Mouse (Mus musculus): ENCODE data around the gene Fam171a1. TPM values are rescaled to one million over a fixed set of nuclear protein-coding genes. Genes with fewer than 3 reads are reported as not detected.

Gene Fam171a1
- total and polyA plus RNA-seq, 3 experiments, result 0.11 TPM; not detected in 2

GRCm38 (mm10) chr2:3239255-3239654, 125.2 kb downstream of the Fam171a1 start:
- no peak for DNase-seq (ENCODE audit: low spot score)

GRCm38 (mm10) chr2:3244251-3244650, 130.2 kb downstream of the Fam171a1 start:
- DNase-seq (ENCODE audit: low spot score) (no peak), ATAC-seq (ENCODE audit: extremely low read depth, insufficient number of reproducible peaks, low FRiP score, poor library complexity, severe bottlenecking) (no peak)
- Histone ChIP-seq H3K4me3 (ENCODE audit: low read depth, low read length) (no peak overlapping the region), H3K4me1 (ENCODE audit: insufficient read depth, low read depth, low read length) (no peaks in the 10 kb centered on the region), H3K36me3 (replicated peaks) (no peaks in the 10 kb centered on the region), H3K9me3 (replicated peaks) (no peaks in the 10 kb centered on the region), H3K27me3 (ENCODE audit: insufficient read depth, low read length) (no peaks in the 10 kb centered on the region)
- TF ChIP-seq CTCF (IDR thresholded peaks at IDR 0.05; ENCODE audit: low read depth, low read length), result no peak
- TF ChIP-seq POLR2AphosphoS5 (IDR thresholded peaks at IDR 0.05; ENCODE audit: insufficient replicate concordance, low read depth, low read length), result no peak
- TF ChIP-seq TAL1 (conservative IDR thresholded peaks at IDR 0.05; ENCODE audit: low read depth, low read length), result no peak
- TF ChIP-seq GATA1 (IDR thresholded peaks at IDR 0.05; ENCODE audit: borderline replicate concordance, low read length), result no peak
- TF ChIP-seq GATA2 (IDR thresholded peaks at IDR 0.05; ENCODE audit: borderline replicate concordance, low read depth, low read length), result no peak

More at GRCm38 (mm10) chr2:3239255-3239654, 125.2 kb downstream of the Fam171a1 start:
- H3K9me3 ChIP-seq (replicated peaks), result no peaks in the 10 kb centered on the region
- no peaks in the 10 kb centered on the region for H3K27me3 ChIP-seq (ENCODE audit: insufficient read depth, low read length)
- TF ChIP-seq CTCF (IDR thresholded peaks at IDR 0.05; ENCODE audit: low read depth, low read length), result no peak
- no peak for TF ChIP-seq GATA1 (IDR thresholded peaks at IDR 0.05; ENCODE audit: borderline replicate concordance, low read length)
- no peak for TF ChIP-seq TAL1 (conservative IDR thresholded peaks at IDR 0.05; ENCODE audit: low read depth, low read length)
- no peak for TF ChIP-seq POLR2AphosphoS5 (IDR thresholded peaks at IDR 0.05; ENCODE audit: insufficient replicate concordance, low read depth, low read length)
- no peak for TF ChIP-seq GATA2 (IDR thresholded peaks at IDR 0.05; ENCODE audit: borderline replicate concordance, low read depth, low read length)
- no peak for ATAC-seq (ENCODE audit: extremely low read depth, insufficient number of reproducible peaks, low FRiP score, poor library complexity, severe bottlenecking)
- H3K4me1 ChIP-seq (ENCODE audit: insufficient read depth, low read depth, low read length), result no peaks in the 10 kb centered on the region
- H3K36me3 ChIP-seq (replicated peaks), result no peaks in the 10 kb centered on the region
- no peak overlapping the region for H3K4me3 ChIP-seq (ENCODE audit: low read depth, low read length)

- Histone ChIP-seq H3K27me3 (ENCODE audit: insufficient read depth, low read length) (no peaks in the 10 kb centered on the region), H3K9me3 (replicated peaks) (no peaks in the 10 kb centered on the region), H3K4me1 (ENCODE audit: insufficient read depth, low read depth, low read length) (no peaks in the 10 kb centered on the region), H3K36me3 (replicated peaks) (no peaks in the 10 kb centered on the region), H3K4me3 (ENCODE audit: low read depth, low read length) (no peak overlapping the region)
- ATAC-seq (ENCODE audit: extremely low read depth, insufficient number of reproducible peaks, low FRiP score, poor library complexity, severe bottlenecking) (no peak), DNase-seq (ENCODE audit: low spot score) (no peak)
- TF ChIP-seq TAL1 (conservative IDR thresholded peaks at IDR 0.05; ENCODE audit: low read depth, low read length), result no peak
- no peak for TF ChIP-seq GATA2 (IDR thresholded peaks at IDR 0.05; ENCODE audit: borderline replicate concordance, low read depth, low read length)
- TF ChIP-seq GATA1 (IDR thresholded peaks at IDR 0.05; ENCODE audit: borderline replicate concordance, low read length), result no peak
- TF ChIP-seq CTCF (IDR thresholded peaks at IDR 0.05; ENCODE audit: low read depth, low read length), result no peak
- no peak for TF ChIP-seq POLR2AphosphoS5 (IDR thresholded peaks at IDR 0.05; ENCODE audit: insufficient replicate concordance, low read depth, low read length)
These were observed 137.3 kb downstream of the Fam171a1 start for GRCm38 (mm10) chr2:3251309-3251708.

- Histone ChIP-seq H3K27me3 (ENCODE audit: insufficient read depth, low read length) (no peaks in the 10 kb centered on the region; the same call in 1 of the 2 replicates), H3K9me3 (replicated peaks) (no peaks in the 10 kb centered on the region), H3K4me3 (ENCODE audit: low read depth, low read length) (no peak overlapping the region), H3K4me1 (ENCODE audit: insufficient read depth, low read depth, low read length) (no peaks in the 10 kb centered on the region), H3K36me3 (replicated peaks) (no peaks in the 10 kb centered on the region)
- no peak for ATAC-seq (ENCODE audit: extremely low read depth, insufficient number of reproducible peaks, low FRiP score, poor library complexity, severe bottlenecking)
- no peak for DNase-seq (ENCODE audit: low spot score)
- TF ChIP-seq CTCF (IDR thresholded peaks at IDR 0.05; ENCODE audit: low read depth, low read length), result no peak
- no peak for TF ChIP-seq GATA2 (IDR thresholded peaks at IDR 0.05; ENCODE audit: borderline replicate concordance, low read depth, low read length)
- TF ChIP-seq GATA1 (IDR thresholded peaks at IDR 0.05; ENCODE audit: borderline replicate concordance, low read length), result no peak
- TF ChIP-seq POLR2AphosphoS5 (IDR thresholded peaks at IDR 0.05; ENCODE audit: insufficient replicate concordance, low read depth, low read length), result no peak
- TF ChIP-seq TAL1 (conservative IDR thresholded peaks at IDR 0.05; ENCODE audit: low read depth, low read length), result no peak
These were observed 152.4 kb downstream of the Fam171a1 start for GRCm38 (mm10) chr2:3266466-3266865.

- TF ChIP-seq CTCF (IDR thresholded peaks at IDR 0.05; ENCODE audit: low read depth, low read length) (no peak), TAL1 (conservative IDR thresholded peaks at IDR 0.05; ENCODE audit: low read depth, low read length) (no peak), POLR2AphosphoS5 (IDR thresholded peaks at IDR 0.05; ENCODE audit: insufficient replicate concordance, low read depth, low read length) (no peak), GATA2 (IDR thresholded peaks at IDR 0.05; ENCODE audit: borderline replicate concordance, low read depth, low read length) (no peak), GATA1 (IDR thresholded peaks at IDR 0.05; ENCODE audit: borderline replicate concordance, low read length) (no peak)
- H3K27me3 ChIP-seq (ENCODE audit: insufficient read depth, low read length), result no peaks in the 10 kb centered on the region; the same call in 1 of the 2 replicates
- DNase-seq (ENCODE audit: low spot score) (no peak), ATAC-seq (ENCODE audit: extremely low read depth, insufficient number of reproducible peaks, low FRiP score, poor library complexity, severe bottlenecking) (no peak)
- H3K4me3 ChIP-seq (ENCODE audit: low read depth, low read length), result no peak overlapping the region
- H3K4me1 ChIP-seq (ENCODE audit: insufficient read depth, low read depth, low read length), result no peaks in the 10 kb centered on the region
- H3K36me3 ChIP-seq (replicated peaks), result no peaks in the 10 kb centered on the region
- no peaks in the 10 kb centered on the region for H3K9me3 ChIP-seq (replicated peaks)
These were observed 153.9 kb downstream of the Fam171a1 start for GRCm38 (mm10) chr2:3267879-3268278.

- no peak for TF ChIP-seq CTCF (IDR thresholded peaks at IDR 0.05; ENCODE audit: low read depth, low read length)
- TF ChIP-seq TAL1 (conservative IDR thresholded peaks at IDR 0.05; ENCODE audit: low read depth, low read length), result no peak
- TF ChIP-seq GATA2 (IDR thresholded peaks at IDR 0.05; ENCODE audit: borderline replicate concordance, low read depth, low read length), result no peak
- no peak for TF ChIP-seq POLR2AphosphoS5 (IDR thresholded peaks at IDR 0.05; ENCODE audit: insufficient replicate concordance, low read depth, low read length)
- no peak for TF ChIP-seq GATA1 (IDR thresholded peaks at IDR 0.05; ENCODE audit: borderline replicate concordance, low read length)
- H3K27me3 ChIP-seq (ENCODE audit: insufficient read depth, low read length), result peaks cover 6% of the 10 kb centered on the region
- no peaks in the 10 kb centered on the region for H3K4me1 ChIP-seq (ENCODE audit: insufficient read depth, low read depth, low read length)
- no peak for ATAC-seq (ENCODE audit: extremely low read depth, insufficient number of reproducible peaks, low FRiP score, poor library complexity, severe bottlenecking)
- DNase-seq (ENCODE audit: low spot score), result no peak
- no peaks in the 10 kb centered on the region for H3K9me3 ChIP-seq (replicated peaks)
- no peaks in the 10 kb centered on the region for H3K36me3 ChIP-seq (replicated peaks)
- H3K4me3 ChIP-seq (ENCODE audit: low read depth, low read length), result no peak overlapping the region
These were observed 159.3 kb downstream of the Fam171a1 start for GRCm38 (mm10) chr2:3273349-3273748.

All from G1E (cell line).